Mouse (Mus musculus) kidney, adult 2 months (tissue): Measurements from ENCODE around the gene Psmg1. TPM values are rescaled to one million over a fixed set of nuclear protein-coding genes. Genes with fewer than 3 reads are reported as not detected.
"Not testable (repeated sequence)": the region's sequence is repeated elsewhere in the genome, so short reads cannot be mapped to it uniquely, and the experiment has no call there.

Source experiments
- DNase-seq: peaks from one replicate; pipeline ENCODE4 v3.0.0; 2021
- H3K27ac ChIP-seq: fragments of 200-500 bp; 2 replicates; pipeline ENCODE4 v1.5.1; 2012; ENCODE audit warnings: low read depth, low read length, control low read depth, inconsistent platforms; ENCODE audit not compliant: insufficient read depth
- H3K27me3 ChIP-seq: fragments of 200-500 bp; replicated peaks from 2 replicates; pipeline ENCODE4 v1.6.1; 2012; ENCODE audit warnings: mild to moderate bottlenecking, moderate library complexity, low read length, inconsistent platforms; ENCODE audit not compliant: control insufficient read depth, insufficient read depth
- H3K36me3 ChIP-seq: fragments of 200-500 bp; 2 replicates; pipeline ENCODE4 v1.6.1; 2012; ENCODE audit warnings: mild to moderate bottlenecking, moderate library complexity, low read length, inconsistent platforms; ENCODE audit not compliant: control insufficient read depth, insufficient read depth
- H3K4me1 ChIP-seq: fragments of 200-500 bp; 2 replicates; pipeline ENCODE4 v1.6.1; 2011; ENCODE audit warnings: low read length; ENCODE audit not compliant: control insufficient read depth, insufficient read depth
- H3K4me3 ChIP-seq: fragments of 200-500 bp; 2 replicates; pipeline ENCODE4 v1.5.1; 2011; ENCODE audit warnings: mild to moderate bottlenecking, low read depth, low read length, control low read depth; ENCODE audit not compliant: insufficient read depth
- CTCF ChIP-seq: fragments of 200-500 bp; conservative IDR thresholded peaks from 2 replicates; pipeline ENCODE4 v1.5.1; 2011; ENCODE audit warnings: low read depth, mild to moderate bottlenecking, control low read depth, low read length, moderate library complexity, mixed read lengths; ENCODE audit not compliant: insufficient read depth, insufficient read length
- POLR2A ChIP-seq: fragments of 200-500 bp; IDR thresholded peaks from one replicate; pipeline ENCODE4 v1.6.1; 2011; ENCODE audit warnings: low read depth, low read length, control low read depth
- WGBS: fragments of 180-500 bp; shearing (Covaris S2); methylation state at CpG from one replicate; pipeline ENCODE4 v1.1.7; 2018; 5-methylcytosine and 5-hydroxymethylcytosine counted together
- polyA plus RNA-seq: library from polyadenylated mRNA; depleted of rRNA; stranded (reverse); fragments of >200 nt; gene quantifications from 2 replicates; pipeline ENCODE4 v1.2.3, GENCODE M21; 2012

Gene Psmg1
- polyA plus RNA-seq, 1 experiment: 35.6 TPM

- Histone ChIP-seq H3K27me3 (no peaks in the 10 kb centered on the region), H3K4me3 (no peak overlapping the region), H3K4me1 (no peaks in the 10 kb centered on the region), H3K36me3 (peaks cover 10% of the 10 kb centered on the region), H3K27ac (no peak overlapping the region)
- no peak for TF ChIP-seq POLR2A
- TF ChIP-seq CTCF: no peak
- 70% methylated on average over 10 of the region's 10 CpGs for WGBS
- DNase-seq: no peak
Measured at GRCm38 (mm10) chr16:96021045-96021444, 30.3 kb upstream of the Psmg1 start.

- WGBS: no CpG with 5 or more reads among the region's 10 CpGs
- not testable (repeated sequence) for H3K36me3 ChIP-seq, H3K27ac ChIP-seq, H3K27me3 ChIP-seq, DNase-seq, H3K4me1 ChIP-seq, H3K4me3 ChIP-seq
Measured at GRCm38 (mm10) chr16:96009124-96009523, 18.4 kb upstream of the Psmg1 start.

DNA sequence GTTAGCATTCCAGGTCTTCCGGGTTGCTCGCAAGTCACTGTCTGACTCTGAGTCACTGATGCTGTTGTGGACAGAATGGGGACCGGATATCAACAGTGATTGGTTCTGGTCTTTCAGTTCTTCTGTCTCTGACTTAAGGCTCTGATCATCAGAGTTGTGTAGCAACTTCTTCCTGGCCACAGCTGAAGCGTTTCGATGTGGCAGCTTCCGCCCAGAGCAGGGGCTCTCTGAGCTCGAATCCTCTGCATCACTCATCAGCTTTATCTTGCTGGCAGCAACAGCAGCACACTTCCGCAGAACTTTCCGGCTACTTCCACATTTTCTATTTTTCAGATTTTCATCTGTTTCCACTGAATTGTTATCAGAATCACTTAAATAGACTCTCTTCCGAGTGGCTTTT is 13.5 kb upstream of the Psmg1 start:
- not testable (repeated sequence) for H3K27me3 ChIP-seq, H3K4me1 ChIP-seq, DNase-seq, H3K27ac ChIP-seq, H3K4me3 ChIP-seq
- WGBS: no CpG with 5 or more reads among the region's 10 CpGs
- H3K36me3 ChIP-seq: peaks cover 12% of the 10 kb centered on the region

DNA sequence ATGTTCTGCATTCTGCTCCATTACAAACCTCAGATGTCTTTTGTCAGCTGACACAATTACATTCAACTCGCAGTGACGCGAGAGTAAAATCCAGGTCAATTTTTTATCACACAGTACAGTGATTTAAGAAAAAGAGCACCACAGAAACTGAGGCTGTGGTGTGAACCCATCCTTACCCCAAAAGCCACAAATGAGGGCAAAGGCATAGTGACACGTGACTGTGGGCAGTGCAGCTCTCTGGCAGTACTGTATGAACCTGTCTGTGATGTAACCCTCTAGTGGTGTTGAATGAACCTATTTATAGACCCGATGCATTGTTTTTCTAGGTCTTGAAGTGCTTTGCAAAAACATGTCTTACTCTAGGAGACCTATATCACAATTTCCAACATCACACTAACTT is 8.5 kb upstream of the Psmg1 start:
- Histone ChIP-seq H3K27ac (no peak overlapping the region), H3K4me3 (no peak overlapping the region), H3K36me3 (peaks cover 10% of the 10 kb centered on the region), H3K27me3 (no peaks in the 10 kb centered on the region), H3K4me1 (no peaks in the 10 kb centered on the region)
- 74% methylated on average over 5 of the region's 5 CpGs for WGBS
- no peak for DNase-seq
- no peak for TF ChIP-seq POLR2A
- TF ChIP-seq CTCF: no peak

DNA sequence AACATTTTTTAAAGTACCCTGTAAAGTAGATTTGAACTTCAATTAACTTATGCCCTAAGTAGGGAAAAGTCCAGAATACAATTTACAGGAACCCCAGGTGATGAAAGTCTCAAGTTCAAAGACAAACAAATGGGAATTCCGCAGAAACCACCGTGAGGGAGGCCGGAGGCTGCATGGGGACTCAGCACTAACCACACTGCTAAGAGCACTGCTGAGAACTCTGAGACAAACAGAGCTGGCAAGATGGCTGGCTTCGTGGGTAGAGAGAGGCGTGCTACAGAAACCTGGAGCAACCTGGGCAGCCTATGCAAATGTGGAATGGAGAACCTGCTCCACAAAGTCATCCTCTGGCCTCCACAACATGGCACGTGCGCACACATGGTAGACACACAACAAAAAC is 5.4 kb upstream of the Psmg1 start:
- 73% methylated on average over 7 of the region's 7 CpGs for WGBS
- H3K4me3 ChIP-seq: no peak overlapping the region
- peaks cover 6% of the 10 kb centered on the region for H3K36me3 ChIP-seq
- H3K27me3 ChIP-seq: no peaks in the 10 kb centered on the region
- H3K27ac ChIP-seq: no peak overlapping the region
- TF ChIP-seq CTCF (no peak), POLR2A (no peak)
- DNase-seq: no peak
- no peaks in the 10 kb centered on the region; the same call in 1 of the 2 replicates for H3K4me1 ChIP-seq

DNA sequence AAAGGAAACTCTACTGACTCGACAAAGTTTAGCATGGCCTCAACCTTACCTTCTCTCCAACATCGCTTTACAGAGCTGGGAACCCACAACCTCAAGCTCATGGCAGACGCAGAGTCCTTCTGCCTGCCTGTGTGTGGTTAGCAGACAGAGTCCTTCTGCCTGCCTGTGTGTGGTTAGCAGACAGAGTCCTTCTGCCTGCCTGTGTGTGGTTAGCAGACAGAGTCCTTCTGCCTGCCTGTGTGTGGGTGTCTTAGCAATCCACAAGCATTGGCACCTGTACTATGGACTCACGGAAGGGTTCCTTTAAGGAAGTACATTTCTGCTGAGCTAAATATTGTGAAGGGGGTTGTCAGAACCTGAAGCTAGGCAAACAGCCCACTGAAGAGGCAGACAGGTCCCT is 3.8 kb upstream of the Psmg1 start:
- 76% methylated on average over 4 of the region's 4 CpGs for WGBS
- not testable (repeated sequence) for H3K4me1 ChIP-seq, H3K4me3 ChIP-seq, DNase-seq, H3K27ac ChIP-seq, H3K36me3 ChIP-seq, H3K27me3 ChIP-seq

DNA sequence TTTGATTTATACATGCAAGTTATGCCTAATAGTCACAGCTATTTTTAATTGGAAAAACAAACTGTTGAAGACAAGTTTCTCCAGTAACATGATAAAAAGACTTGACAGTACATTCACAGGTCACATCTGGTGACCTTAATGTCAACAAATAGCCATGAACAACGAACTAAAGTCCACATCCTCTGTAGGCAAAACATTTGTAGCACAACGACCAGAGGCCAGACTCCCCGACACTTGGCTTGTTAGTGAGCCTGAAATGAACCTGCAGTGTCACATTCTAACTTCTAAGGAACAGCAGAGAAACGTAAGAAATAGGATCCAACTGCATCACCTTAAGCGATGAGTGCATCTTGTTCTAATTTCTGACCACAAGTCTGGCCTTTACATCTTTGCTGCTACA is 1.8 kb upstream of the Psmg1 start:
- Histone ChIP-seq H3K27ac (no peak overlapping the region), H3K4me1 (no peaks in the 10 kb centered on the region; the same call in 1 of the 2 replicates), H3K4me3 (no peak overlapping the region), H3K36me3 (no peaks in the 10 kb centered on the region; the same call in 1 of the 2 replicates), H3K27me3 (no peaks in the 10 kb centered on the region)
- DNase-seq: no peak
- TF ChIP-seq CTCF (no peak), POLR2A (no peak)
- 52% methylated on average over 5 of the region's 5 CpGs for WGBS

GRCm38 (mm10) chr16:95991122-95991900 is 551 bp upstream of the Psmg1 start:
- 5% methylated on average over 10 of the region's 10 CpGs for WGBS
- DNase-seq: peak; percentile 20

More at GRCm38 (mm10) chr16:95991122-95991900, 551 bp upstream of the Psmg1 start:
- TF ChIP-seq CTCF: no peak
- Histone ChIP-seq H3K27me3 (no peaks in the 10 kb centered on the region), H3K4me1 (no peaks in the 10 kb centered on the region; the same call in 1 of the 2 replicates), H3K4me3 (peak overlapping the region; percentile 95), H3K27ac (peak overlapping the region; percentile 79), H3K36me3 (no peaks in the 10 kb centered on the region; the same call in none of the 2 replicates)
